Mouse (Mus musculus): ENCODE measurements around the gene Dlg4. TPM values are rescaled to one million over a fixed set of nuclear protein-coding genes. Genes with fewer than 3 reads are reported as not detected.

The Dlg4 gene
- polyA plus RNA-seq, 1 experiment from 2014 or later, result 10.4 TPM

- Histone ChIP-seq H3K27me3 (ENCODE audit: control insufficient read depth, insufficient read depth, low read length) (no peaks in the 10 kb centered on the region), H3K9me3 (replicated peaks; ENCODE audit: control insufficient read depth, low read length) (no peaks in the 10 kb centered on the region), H3K36me3 (ENCODE audit: control insufficient read depth, insufficient read depth, low read length) (peaks cover 19% of the 10 kb centered on the region), H3K9ac (ENCODE audit: low read depth, low read length) (peak within 1 kb of the TSS; percentile 99), H3K4me3 (ENCODE audit: low read depth, low read length) (peak within 1 kb of the TSS; percentile 100), H3K4me1 (ENCODE audit: control insufficient read depth, insufficient read depth, low read length) (peaks cover 20% of the 10 kb centered on the region), H3K4me2 (peak within 1 kb of the TSS; percentile 97), H3K27ac (ENCODE audit: low read depth, low read length) (peak within 1 kb of the TSS; percentile 99)
- no peak for ATAC-seq (replicated peaks; ENCODE audit: insufficient number of reproducible peaks, low FRiP score, low TSS enrichment)
- WGBS (ENCODE audit: insufficient replicate concordance), result 0% methylated on average over 35 of the region's 43 CpGs
These were observed 35.5 kb upstream of the Dlg4 start, which contains the start of gene Ctdnep1 for GRCm38 (mm10) chr11:69981141-69981762. Gene Ctdnep1 (plus strand): TSS chr11:69981156.

GRCm38 (mm10) chr11:69982225-69982624, 34.5 kb upstream of the Dlg4 start, which contains the start of gene Elp5:
Gene Elp5 (minus strand): TSS chr11:69982517.
- Histone ChIP-seq H3K27me3 (ENCODE audit: control insufficient read depth, insufficient read depth, low read length) (no peaks in the 10 kb centered on the region), H3K27ac (ENCODE audit: low read depth, low read length) (peak within 1 kb of the TSS; percentile 99), H3K9me3 (replicated peaks; ENCODE audit: control insufficient read depth, low read length) (no peaks in the 10 kb centered on the region), H3K4me1 (ENCODE audit: control insufficient read depth, insufficient read depth, low read length) (peaks cover 20% of the 10 kb centered on the region), H3K36me3 (ENCODE audit: control insufficient read depth, insufficient read depth, low read length) (peaks cover 21% of the 10 kb centered on the region), H3K4me3 (ENCODE audit: low read depth, low read length) (peak within 1 kb of the TSS; percentile 100), H3K9ac (ENCODE audit: low read depth, low read length) (peak within 1 kb of the TSS; percentile 99), H3K4me2 (peak within 1 kb of the TSS; percentile 97)
- 51% methylated on average over 8 of the region's 8 CpGs for WGBS (ENCODE audit: insufficient replicate concordance)
- ATAC-seq (replicated peaks; ENCODE audit: insufficient number of reproducible peaks, low FRiP score, low TSS enrichment), result no peak

- peak overlapping the region; percentile 52; the same call in 1 of the 2 replicates for H3K27ac ChIP-seq (ENCODE audit: low read depth, low read length)
- no peak for ATAC-seq (replicated peaks; ENCODE audit: insufficient number of reproducible peaks, low FRiP score, low TSS enrichment)
- peaks cover 20% of the 10 kb centered on the region for H3K4me1 ChIP-seq (ENCODE audit: control insufficient read depth, insufficient read depth, low read length)
- WGBS (ENCODE audit: insufficient replicate concordance), result 27% methylated on average over 5 of the region's 5 CpGs
- peak overlapping the region; percentile 4 for H3K9ac ChIP-seq (ENCODE audit: low read depth, low read length)
- peak overlapping the region; percentile 97 for H3K4me2 ChIP-seq
- no peaks in the 10 kb centered on the region for H3K27me3 ChIP-seq (ENCODE audit: control insufficient read depth, insufficient read depth, low read length)
- no peaks in the 10 kb centered on the region for H3K9me3 ChIP-seq (replicated peaks; ENCODE audit: control insufficient read depth, low read length)
- H3K36me3 ChIP-seq (ENCODE audit: control insufficient read depth, insufficient read depth, low read length), result peaks cover 19% of the 10 kb centered on the region
- peak overlapping the region; percentile 100 for H3K4me3 ChIP-seq (ENCODE audit: low read depth, low read length)
These were observed 33.9 kb upstream of the Dlg4 start for GRCm38 (mm10) chr11:69982877-69983276.

- Histone ChIP-seq H3K9ac (ENCODE audit: low read depth, low read length) (peak overlapping the region; percentile 4), H3K9me3 (replicated peaks; ENCODE audit: control insufficient read depth, low read length) (no peaks in the 10 kb centered on the region), H3K4me1 (ENCODE audit: control insufficient read depth, insufficient read depth, low read length) (peaks cover 20% of the 10 kb centered on the region), H3K27ac (ENCODE audit: low read depth, low read length) (peak overlapping the region; percentile 52; the same call in 1 of the 2 replicates), H3K36me3 (ENCODE audit: control insufficient read depth, insufficient read depth, low read length) (peaks cover 24% of the 10 kb centered on the region), H3K27me3 (ENCODE audit: control insufficient read depth, insufficient read depth, low read length) (no peaks in the 10 kb centered on the region), H3K4me2 (peak overlapping the region; percentile 97), H3K4me3 (ENCODE audit: low read depth, low read length) (peak overlapping the region; percentile 100; the same call in 1 of the 2 replicates)
- ATAC-seq (replicated peaks; ENCODE audit: insufficient number of reproducible peaks, low FRiP score, low TSS enrichment), result no peak
- 78% methylated on average over 4 of the region's 4 CpGs for WGBS (ENCODE audit: insufficient replicate concordance)
These were observed 33.4 kb upstream of the Dlg4 start for GRCm38 (mm10) chr11:69983377-69983776.

GRCm38 (mm10) chr11:69984431-69984830, 32.3 kb upstream of the Dlg4 start:
- H3K27me3 ChIP-seq (ENCODE audit: control insufficient read depth, insufficient read depth, low read length), result no peaks in the 10 kb centered on the region
- H3K4me2 ChIP-seq, result no peak overlapping the region
- ATAC-seq (replicated peaks; ENCODE audit: insufficient number of reproducible peaks, low FRiP score, low TSS enrichment), result no peak
- no peak overlapping the region for H3K9ac ChIP-seq (ENCODE audit: low read depth, low read length)
- no peak overlapping the region for H3K4me3 ChIP-seq (ENCODE audit: low read depth, low read length)
- H3K36me3 ChIP-seq (ENCODE audit: control insufficient read depth, insufficient read depth, low read length), result peaks cover 24% of the 10 kb centered on the region
- H3K27ac ChIP-seq (ENCODE audit: low read depth, low read length), result no peak overlapping the region
- peaks cover 18% of the 10 kb centered on the region for H3K4me1 ChIP-seq (ENCODE audit: control insufficient read depth, insufficient read depth, low read length)
- 93% methylated on average over 8 of the region's 8 CpGs for WGBS (ENCODE audit: insufficient replicate concordance)
- H3K9me3 ChIP-seq (replicated peaks; ENCODE audit: control insufficient read depth, low read length), result no peaks in the 10 kb centered on the region

GRCm38 (mm10) chr11:69989949-69990348, 26.8 kb upstream of the Dlg4 start:
- peaks cover 26% of the 10 kb centered on the region for H3K36me3 ChIP-seq (ENCODE audit: control insufficient read depth, insufficient read depth, low read length)
- 83% methylated on average over 8 of the region's 8 CpGs for WGBS (ENCODE audit: insufficient replicate concordance)
- H3K9me3 ChIP-seq (replicated peaks; ENCODE audit: control insufficient read depth, low read length), result no peaks in the 10 kb centered on the region
- H3K9ac ChIP-seq (ENCODE audit: low read depth, low read length), result no peak overlapping the region; the same call in 1 of the 2 replicates
- no peak overlapping the region for H3K4me3 ChIP-seq (ENCODE audit: low read depth, low read length)
- H3K27ac ChIP-seq (ENCODE audit: low read depth, low read length), result peak overlapping the region; percentile 94
- peaks cover 8% of the 10 kb centered on the region; the same call in 1 of the 2 replicates for H3K4me1 ChIP-seq (ENCODE audit: control insufficient read depth, insufficient read depth, low read length)
- no peaks in the 10 kb centered on the region for H3K27me3 ChIP-seq (ENCODE audit: control insufficient read depth, insufficient read depth, low read length)
- no peak for ATAC-seq (replicated peaks; ENCODE audit: insufficient number of reproducible peaks, low FRiP score, low TSS enrichment)
- H3K4me2 ChIP-seq, result no peak overlapping the region

GRCm38 (mm10) chr11:69990850-69991691, 25.7 kb upstream of the Dlg4 start, which contains the start of gene Gabarap:
Gene Gabarap (plus strand): TSS chr11:69991143.
- peaks cover 20% of the 10 kb centered on the region for H3K36me3 ChIP-seq (ENCODE audit: control insufficient read depth, insufficient read depth, low read length)

GRCm38 (mm10) chr11:69991711-69992110, 25.0 kb upstream of the Dlg4 start:
- Histone ChIP-seq H3K4me1 (ENCODE audit: control insufficient read depth, insufficient read depth, low read length) (peaks cover 8% of the 10 kb centered on the region; the same call in 1 of the 2 replicates), H3K4me3 (ENCODE audit: low read depth, low read length) (peak overlapping the region; percentile 87), H3K9ac (ENCODE audit: low read depth, low read length) (peak overlapping the region; percentile 92), H3K4me2 (peak overlapping the region; percentile 84), H3K36me3 (ENCODE audit: control insufficient read depth, insufficient read depth, low read length) (peaks cover 16% of the 10 kb centered on the region), H3K27ac (ENCODE audit: low read depth, low read length) (peak overlapping the region; percentile 94), H3K27me3 (ENCODE audit: control insufficient read depth, insufficient read depth, low read length) (no peaks in the 10 kb centered on the region), H3K9me3 (replicated peaks; ENCODE audit: control insufficient read depth, low read length) (no peaks in the 10 kb centered on the region)
- ATAC-seq (replicated peaks; ENCODE audit: insufficient number of reproducible peaks, low FRiP score, low TSS enrichment), result no peak
- WGBS (ENCODE audit: insufficient replicate concordance), result under 1% methylated on average over 15 of the region's 15 CpGs

More at GRCm38 (mm10) chr11:69990850-69991691, 25.7 kb upstream of the Dlg4 start, which contains the start of gene Gabarap:
- H3K9me3 ChIP-seq (replicated peaks; ENCODE audit: control insufficient read depth, low read length), result no peaks in the 10 kb centered on the region
- no peaks in the 10 kb centered on the region for H3K27me3 ChIP-seq (ENCODE audit: control insufficient read depth, insufficient read depth, low read length)
- peak within 1 kb of the TSS; percentile 87 for H3K4me3 ChIP-seq (ENCODE audit: low read depth, low read length)
- peak within 1 kb of the TSS; percentile 84 for H3K4me2 ChIP-seq
- H3K27ac ChIP-seq (ENCODE audit: low read depth, low read length), result peak within 1 kb of the TSS; percentile 94
- under 1% methylated on average over 40 of the region's 40 CpGs for WGBS (ENCODE audit: insufficient replicate concordance)
- peak within 1 kb of the TSS; percentile 92 for H3K9ac ChIP-seq (ENCODE audit: low read depth, low read length)
- peak; percentile 71 for ATAC-seq (replicated peaks; ENCODE audit: insufficient number of reproducible peaks, low FRiP score, low TSS enrichment)
- H3K4me1 ChIP-seq (ENCODE audit: control insufficient read depth, insufficient read depth, low read length), result peaks cover 8% of the 10 kb centered on the region; the same call in 1 of the 2 replicates

All from heart, embryonic 11.5 days (tissue).